Mouse (Mus musculus) stomach, postnatal 0 days (tissue): ENCODE results near the gene Uvssa. TPM values are rescaled to one million over a fixed set of nuclear protein-coding genes. Genes with fewer than 3 reads are reported as not detected.
A peak's percentile ranks its signal among the peaks of the same experiment; 100 is the strongest.

ENCODE experiments used
- ATAC-seq: fragments of 200-750 bp; cut with Nextera tagmentation; 2 replicates; pipeline ENCODE4 v1.8.0; 2017; ENCODE audit not compliant: low FRiP score, low TSS enrichment
- DNase-seq: peaks from one replicate; pipeline ENCODE4 v3.0.0-alpha.2; 2016; ENCODE audit warnings: low spot score
- H3K27ac ChIP-seq: fragments of 300-500 bp; sonication (generic); replicated peaks from 2 replicates; pipeline ENCODE4 v1.5.1; 2014; ENCODE audit warnings: mild to moderate bottlenecking, control low read depth
- H3K27me3 ChIP-seq: fragments of 300-500 bp; sonication (generic); 2 replicates; pipeline ENCODE4 v1.6.1; 2014; ENCODE audit warnings: low read length; ENCODE audit not compliant: control insufficient read depth, insufficient read depth
- H3K36me3 ChIP-seq: fragments of 300-500 bp; sonication (generic); 2 replicates; pipeline ENCODE4 v1.6.1; 2014; ENCODE audit warnings: low read length, mixed read lengths; ENCODE audit not compliant: control insufficient read depth, insufficient read depth
- H3K4me1 ChIP-seq: fragments of 300-500 bp; sonication (generic); replicated peaks from 2 replicates; pipeline ENCODE4 v1.6.1; 2014; ENCODE audit warnings: antibody characterized with exemption; ENCODE audit not compliant: control insufficient read depth, insufficient read depth
- H3K4me2 ChIP-seq: fragments of 300-500 bp; sonication (generic); replicated peaks from 2 replicates; pipeline ENCODE4 v1.6.1; 2014; ENCODE audit warnings: low read depth, mild to moderate bottlenecking, control low read depth, moderate library complexity
- H3K4me3 ChIP-seq: fragments of 300-500 bp; sonication (generic); 2 replicates; pipeline ENCODE4 v1.5.1; 2014; ENCODE audit warnings: low read depth, low read length, control low read depth
- H3K9ac ChIP-seq: fragments of 300-500 bp; sonication (generic); 2 replicates; pipeline ENCODE4 v1.6.1; 2014; ENCODE audit warnings: mild to moderate bottlenecking, low read length, control low read depth, mixed read lengths
- H3K9me3 ChIP-seq: fragments of 300-500 bp; sonication (generic); 2 replicates; pipeline ENCODE4 v1.6.1; 2016; ENCODE audit warnings: low read length; ENCODE audit not compliant: control insufficient read depth
- CTCF ChIP-seq: IDR thresholded peaks from 2 replicates; pipeline ENCODE4 v1.5.1; 2016; ENCODE audit warnings: antibody characterized with exemption, low read depth, mild to moderate bottlenecking, moderate library complexity
- EP300 ChIP-seq: optimal IDR thresholded peaks from 2 replicates; pipeline ENCODE3; 2016; ENCODE audit warnings: antibody characterized with exemption
- WGBS: fragments of 180-500 bp; shearing (Covaris S2); extraction: QIAGEN DNeasy Blood & Tissue Kit; methylation state at CpG from one replicate; pipeline ENCODE4 v1.1.7; 2014; 5-methylcytosine and 5-hydroxymethylcytosine counted together
- polyA plus RNA-seq: library from polyadenylated mRNA; unstranded; fragments of >200 nt; fragmentation: Nextera tagmentation; extraction: Ambion mirVana; gene quantifications from 2 replicates; pipeline ENCODE4 v1.2.1, GENCODE M21; 2015

The Uvssa gene
- polyA plus RNA-seq, 1 experiment from 2014 or later: 4.5 TPM

DNA sequence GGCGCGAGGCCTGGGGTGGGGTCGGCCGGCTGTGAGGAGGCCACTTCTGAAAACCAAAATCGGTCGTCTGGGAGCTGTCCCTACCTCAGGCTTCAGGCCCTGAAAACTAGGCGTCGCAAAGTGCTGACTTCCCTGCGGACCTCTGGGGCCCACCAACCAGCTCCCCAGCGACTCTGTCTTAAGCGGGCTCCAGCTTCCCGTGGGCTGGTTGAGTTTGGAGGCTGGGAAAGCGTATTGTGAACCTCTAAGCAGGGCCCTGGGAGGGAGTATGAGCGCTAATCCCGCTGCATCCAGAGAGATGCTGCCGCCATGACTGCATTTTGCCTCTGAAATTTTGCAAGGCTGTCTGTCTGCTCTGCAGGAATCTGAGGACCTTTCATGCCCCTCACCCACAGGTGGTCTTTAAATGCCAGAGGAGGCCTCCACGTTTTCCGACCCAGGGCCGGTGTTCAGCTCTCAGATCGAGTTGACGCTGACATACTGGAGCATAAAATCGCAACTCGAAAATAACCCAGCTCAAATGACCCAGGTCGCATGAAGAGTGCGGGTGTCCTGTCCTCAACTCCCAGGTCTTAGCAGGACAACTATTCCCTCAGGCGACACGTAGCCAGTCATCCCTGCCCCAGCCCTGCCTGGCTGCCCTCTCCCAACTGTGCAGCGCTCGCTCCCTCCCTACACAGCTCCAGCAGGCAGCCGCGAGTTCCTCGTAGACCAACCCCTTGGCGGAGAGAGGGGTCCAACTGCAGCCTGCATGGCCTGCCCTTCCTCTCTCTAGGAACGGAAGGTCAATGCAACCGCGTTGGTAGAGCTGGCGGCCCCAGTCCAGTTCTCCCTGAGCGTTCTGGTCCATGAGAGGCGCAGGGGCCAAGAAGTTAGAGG is 53.9 kb downstream of the Uvssa start:
- Histone ChIP-seq H3K9ac (no peak overlapping the region), H3K36me3 (no peaks in the 10 kb centered on the region), H3K27me3 (peaks cover 50% of the 10 kb centered on the region), H3K4me2 (no peak overlapping the region), H3K27ac (no peak overlapping the region), H3K4me1 (no peaks in the 10 kb centered on the region), H3K9me3 (no peaks in the 10 kb centered on the region), H3K4me3 (no peak overlapping the region)
- TF ChIP-seq EP300: no peak
- no peak for DNase-seq
- 2% methylated on average over 39 of the region's 39 CpGs for WGBS
- no peak for ATAC-seq

DNA sequence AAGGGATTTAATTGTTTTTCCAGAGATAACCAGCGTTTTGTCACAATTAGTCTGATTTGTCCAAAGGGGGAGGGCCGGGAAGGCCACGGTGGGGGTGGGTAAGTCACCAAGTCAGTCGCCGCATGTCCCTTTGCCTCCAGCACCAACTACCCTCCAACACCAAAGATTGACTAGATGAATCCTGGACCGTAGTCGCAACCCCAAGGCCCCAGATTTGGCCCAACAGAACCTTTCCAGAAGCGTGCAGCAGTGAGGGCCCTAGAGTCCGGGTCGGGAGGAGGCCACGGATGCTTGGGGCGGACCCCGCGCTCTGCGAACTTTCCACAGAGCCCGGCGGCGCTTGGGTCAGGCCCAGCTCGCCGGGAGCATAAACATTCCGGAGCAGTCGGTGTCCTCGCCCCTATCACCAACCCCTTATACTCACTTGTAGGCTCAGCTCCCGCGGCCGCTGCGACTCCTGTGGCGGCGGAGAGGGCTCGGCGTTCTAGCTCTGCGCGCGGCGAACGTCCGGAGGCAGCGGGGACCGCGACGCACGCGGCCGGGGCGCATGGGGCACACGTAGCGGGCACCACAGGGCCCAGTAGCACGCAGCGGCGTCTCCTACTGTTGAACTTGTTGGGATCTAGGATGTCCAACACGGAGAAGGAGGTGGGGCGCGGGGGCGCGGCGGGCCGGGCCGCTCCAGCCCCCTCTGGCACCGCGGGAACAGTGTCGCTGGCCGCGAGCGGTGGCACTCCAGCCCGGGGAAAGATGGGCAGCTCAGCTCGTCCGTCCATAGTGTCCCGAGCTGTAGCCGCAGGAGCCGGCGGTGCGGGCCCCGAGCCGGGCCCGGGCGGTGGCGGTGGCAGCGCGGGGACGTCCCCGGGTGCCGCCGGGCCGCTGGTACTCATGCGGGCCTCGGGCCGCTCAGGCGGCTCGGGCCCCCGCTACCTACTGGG is 55.1 kb downstream of the Uvssa start, which contains the start of gene Nkx1-1:
Gene Nkx1-1, minus strand, starts transcription at position 776 of the 938 bp plus-strand sequence.
- Histone ChIP-seq H3K9me3 (no peaks in the 10 kb centered on the region), H3K36me3 (no peaks in the 10 kb centered on the region), H3K9ac (no peak within 1 kb of the TSS), H3K27ac (no peak within 1 kb of the TSS), H3K4me3 (peak within 1 kb of the TSS; percentile 15; the same call in 1 of the 2 replicates), H3K4me1 (no peaks in the 10 kb centered on the region), H3K27me3 (peaks cover 50% of the 10 kb centered on the region), H3K4me2 (peak within 1 kb of the TSS; percentile 25)
- DNase-seq (no peak), ATAC-seq (no peak)
- TF ChIP-seq CTCF (no peak), EP300 (no peak)
- under 1% methylated on average over 85 of the region's 90 CpGs for WGBS

DNA sequence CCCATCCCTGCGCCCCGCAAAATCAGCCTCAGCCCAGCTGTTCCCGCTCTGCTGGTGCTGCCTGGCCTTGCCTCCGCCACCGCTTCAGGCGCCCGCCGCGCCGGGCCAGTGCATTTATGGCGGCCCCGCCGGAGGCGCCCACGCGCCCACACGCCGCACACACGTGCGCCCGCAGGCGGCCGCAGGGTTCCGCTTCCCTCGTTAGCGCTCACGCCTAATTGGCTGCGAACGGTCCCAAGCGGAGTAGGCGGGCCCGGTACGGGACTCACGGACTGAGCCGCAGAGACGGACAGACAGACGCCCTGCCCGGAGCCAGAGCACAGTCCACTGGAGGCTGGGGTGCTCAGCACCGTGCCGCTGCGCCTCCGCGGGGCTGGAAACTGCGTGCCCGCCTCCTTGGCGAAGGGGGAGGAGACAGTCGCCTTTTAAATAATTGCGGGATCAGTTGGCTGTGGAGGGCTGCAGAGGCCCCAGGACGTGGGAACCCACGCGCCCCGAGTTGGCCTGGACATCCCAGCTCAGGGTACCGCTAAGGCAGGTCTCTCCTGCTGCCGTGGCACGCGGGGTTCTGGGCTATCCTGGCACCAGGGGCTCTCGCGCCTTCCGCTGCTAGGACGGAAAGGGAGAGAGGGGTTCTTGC is 55.9 kb downstream of the Uvssa start:
- TF ChIP-seq CTCF: no peak
- TF ChIP-seq EP300: no peak
- Histone ChIP-seq H3K4me3 (peak overlapping the region; percentile 15; the same call in 1 of the 2 replicates), H3K9ac (no peak overlapping the region), H3K36me3 (no peaks in the 10 kb centered on the region), H3K4me1 (no peaks in the 10 kb centered on the region), H3K9me3 (no peaks in the 10 kb centered on the region), H3K27ac (no peak overlapping the region), H3K27me3 (peaks cover 47% of the 10 kb centered on the region), H3K4me2 (peak overlapping the region; percentile 25)
- ATAC-seq: no peak
- 2% methylated on average over 50 of the region's 60 CpGs for WGBS
- DNase-seq: no peak

DNA sequence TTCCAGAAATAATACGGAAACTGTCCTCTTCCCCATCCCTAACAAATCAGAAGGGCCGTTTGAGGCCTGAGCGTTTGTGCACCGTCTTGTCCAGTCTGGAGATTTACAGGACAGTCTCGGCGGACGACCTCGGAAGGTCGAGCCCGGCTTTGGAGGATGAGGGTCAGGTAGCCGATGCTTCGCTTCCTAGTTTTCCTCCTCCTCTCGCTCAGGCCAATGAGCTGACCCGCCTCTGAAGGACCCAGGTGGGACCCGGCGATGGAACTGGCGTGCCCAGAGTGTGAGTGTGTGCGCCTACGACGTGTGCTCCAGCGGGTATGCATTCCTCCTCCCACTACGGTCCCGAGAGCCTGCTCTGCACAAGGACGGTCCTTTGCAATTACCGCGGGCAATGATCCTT is 56.8 kb downstream of the Uvssa start:
- H3K9me3 ChIP-seq: no peaks in the 10 kb centered on the region
- no peak for DNase-seq
- H3K36me3 ChIP-seq: no peaks in the 10 kb centered on the region
- H3K9ac ChIP-seq: no peak overlapping the region
- TF ChIP-seq CTCF (no peak), EP300 (no peak)
- WGBS: 3% methylated on average over 26 of the region's 26 CpGs
- no peak overlapping the region for H3K4me2 ChIP-seq
- H3K4me1 ChIP-seq: no peaks in the 10 kb centered on the region
- H3K27me3 ChIP-seq: peaks cover 42% of the 10 kb centered on the region
- H3K4me3 ChIP-seq: peak overlapping the region; percentile 15; the same call in 1 of the 2 replicates
- H3K27ac ChIP-seq: no peak overlapping the region
- ATAC-seq: no peak

DNA sequence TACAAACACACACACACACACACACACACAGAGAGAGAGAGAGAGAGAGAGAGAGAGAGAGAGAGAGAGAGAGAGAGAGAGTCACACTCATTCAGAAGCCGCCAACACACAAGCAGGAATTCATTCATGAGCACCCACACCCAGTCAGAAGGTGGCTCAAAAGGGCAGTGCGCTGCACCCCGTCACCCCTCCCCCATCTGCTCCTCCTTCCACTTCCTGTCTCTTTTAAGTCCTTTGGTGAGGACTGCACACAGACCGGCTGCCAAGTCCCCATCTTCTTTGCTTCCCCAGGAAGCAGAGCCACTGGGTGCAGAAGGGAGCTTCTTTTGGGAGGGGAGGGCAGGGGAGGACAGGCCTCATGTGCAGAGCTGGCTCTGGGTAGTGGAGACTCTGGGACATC is 57.6 kb downstream of the Uvssa start:
- no peak overlapping the region for H3K4me2 ChIP-seq
- TF ChIP-seq EP300 (no peak), CTCF (no peak)
- H3K4me1 ChIP-seq: no peaks in the 10 kb centered on the region
- H3K27me3 ChIP-seq: peaks cover 38% of the 10 kb centered on the region
- no peak overlapping the region for H3K27ac ChIP-seq
- no peaks in the 10 kb centered on the region for H3K9me3 ChIP-seq
- no peak overlapping the region for H3K9ac ChIP-seq
- no peak for DNase-seq
- 2% methylated on average over 4 of the region's 4 CpGs for WGBS
- no peak overlapping the region for H3K4me3 ChIP-seq
- ATAC-seq: no peak
- no peaks in the 10 kb centered on the region for H3K36me3 ChIP-seq
